Mouse (Mus musculus) frontal cortex, postnatal 25 days (tissue): ENCODE measurements around the gene Borcs6.
"Not testable (repeated sequence)": the region's sequence is repeated elsewhere in the genome, so short reads cannot be mapped to it uniquely, and the experiment has no call there.

Experiments
- DNase-seq, 2 experiments: peaks; one replicate each; pipeline ENCODE4 v3.0.0; 2022; ENCODE audit warnings: low spot score in 2 of 2

Gene Borcs6

GRCm38 (mm10) chr11:69059357-69059974, at the start of gene Borcs6:
Gene Borcs6, plus strand, starts transcription at chr11:69059717.
- peak; percentile 86 to 91 for DNase-seq

- no peak for DNase-seq
These were observed 48.9 kb upstream of the Borcs6 start for GRCm38 (mm10) chr11:69010400-69011323.

GRCm38 (mm10) chr11:69011445-69011844, 48.1 kb upstream of the Borcs6 start:
- not testable (repeated sequence) for DNase-seq

GRCm38 (mm10) chr11:69012071-69012601, 47.4 kb upstream of the Borcs6 start:
- DNase-seq, result peak; percentile 59 to 71

GRCm38 (mm10) chr11:69015644-69016441, 43.7 kb upstream of the Borcs6 start, which contains the start of gene Ctc1:
Gene Ctc1, plus strand, starts transcription at chr11:69015911.
- peak; percentile 75 to 83 for DNase-seq

- DNase-seq, result no peak
These were observed 42.8 kb upstream of the Borcs6 start for GRCm38 (mm10) chr11:69016755-69017154.

GRCm38 (mm10) chr11:69020691-69021090, 38.8 kb upstream of the Borcs6 start:
- DNase-seq, result no peak

- no peak for DNase-seq
These were observed 33.0 kb upstream of the Borcs6 start for GRCm38 (mm10) chr11:69026562-69026961.

GRCm38 (mm10) chr11:69028805-69029204, 30.7 kb upstream of the Borcs6 start:
- DNase-seq, result no peak

GRCm38 (mm10) chr11:69033552-69033951, 26.0 kb upstream of the Borcs6 start:
- DNase-seq, result no peak

GRCm38 (mm10) chr11:69034585-69034984, 24.9 kb upstream of the Borcs6 start:
- no peak for DNase-seq

- no peak for DNase-seq
These were observed 24.1 kb upstream of the Borcs6 start for GRCm38 (mm10) chr11:69035411-69035810.

- peak; percentile 74 to 82 for DNase-seq
These were observed 23.7 kb upstream of the Borcs6 start for GRCm38 (mm10) chr11:69035849-69036248.

- peak; percentile 93 to 96 for DNase-seq
These were observed 22.9 kb upstream of the Borcs6 start for GRCm38 (mm10) chr11:69036486-69037230.

GRCm38 (mm10) chr11:69037231-69038061, 22.1 kb upstream of the Borcs6 start:
- peak; percentile 87 to 88 for DNase-seq

GRCm38 (mm10) chr11:69038173-69038572, 21.3 kb upstream of the Borcs6 start:
- DNase-seq, result no peak

GRCm38 (mm10) chr11:69045531-69046394, 13.8 kb upstream of the Borcs6 start, which contains the start of gene Aurkb:
Gene Aurkb, plus strand, starts transcription at chr11:69045647.
- DNase-seq, result peak in 1 of 2 experiments; percentile 56

GRCm38 (mm10) chr11:69046395-69046774, 13.1 kb upstream of the Borcs6 start:
- no peak for DNase-seq

GRCm38 (mm10) chr11:69047592-69047991, 11.9 kb upstream of the Borcs6 start:
- no peak for DNase-seq
